Mouse (Mus musculus) adrenal gland, postnatal 14 days (tissue): ENCODE measurements around the gene Pde1c. TPM values are rescaled to one million over a fixed set of nuclear protein-coding genes. Genes with fewer than 3 reads are reported as not detected.
"Not testable (repeated sequence)": the region's sequence is repeated elsewhere in the genome, so short reads cannot be mapped to it uniquely, and the experiment has no call there.

ENCODE experiments used
- DNase-seq: peaks from one replicate; pipeline ENCODE4 v3.0.0; 2021; ENCODE audit warnings: mixed read lengths
- long read RNA-seq, 2 experiments: library from polyadenylated mRNA; stranded (forward); transcript quantifications; one replicate each; pipeline ENCODE4 v2.0.0; 2021
- total RNA-seq: library from RNA; stranded (reverse); gene quantifications from 2 replicates; pipeline ENCODE4 v1.2.3, GENCODE M21; 2021

The Pde1c gene
- 0.30 and 0.68 TPM in 2 replicates for total RNA-seq
- long read RNA-seq, experiment 1, partial matches to known transcripts: 0 of 1 reads
- long read RNA-seq, experiment 1, other reads (novel, unspliced or antisense): 1 of 1 reads
- long read RNA-seq, experiment 2: 0 reads

- DNase-seq: peak; percentile 35
Measured at GRCm38 (mm10) chr6:56568470-56569372, at the start of gene Pde1c. Gene Pde1c, minus strand, starts transcription at chr6:56569103.

- no peak for DNase-seq
Measured at GRCm38 (mm10) chr6:56616982-56617613, 48.2 kb upstream of the Pde1c start.

- no peak for DNase-seq
Measured at GRCm38 (mm10) chr6:56616228-56616981, 47.5 kb upstream of the Pde1c start.

GRCm38 (mm10) chr6:56609529-56609928, 40.6 kb upstream of the Pde1c start:
- not testable (repeated sequence) for DNase-seq

- DNase-seq: peak; percentile 72
Measured at GRCm38 (mm10) chr6:56608277-56608676, 39.4 kb upstream of the Pde1c start.

GRCm38 (mm10) chr6:56579568-56579967, 10.7 kb upstream of the Pde1c start:
- DNase-seq: no peak

- no peak for DNase-seq
Measured at GRCm38 (mm10) chr6:56560891-56561290, 8.0 kb downstream of the Pde1c start.

- peak; percentile 41 for DNase-seq
Measured at GRCm38 (mm10) chr6:56560474-56560888, 8.4 kb downstream of the Pde1c start.

- DNase-seq: no peak
Measured at GRCm38 (mm10) chr6:56558711-56559110, 10.2 kb downstream of the Pde1c start.

GRCm38 (mm10) chr6:56555848-56556247, 13.1 kb downstream of the Pde1c start:
- DNase-seq: no peak

- no peak for DNase-seq
Measured at GRCm38 (mm10) chr6:56555382-56555781, 13.5 kb downstream of the Pde1c start.

- DNase-seq: no peak
Measured at GRCm38 (mm10) chr6:56551022-56551421, 17.9 kb downstream of the Pde1c start.

- no peak for DNase-seq
Measured at GRCm38 (mm10) chr6:56540247-56540646, 28.7 kb downstream of the Pde1c start.

GRCm38 (mm10) chr6:56534653-56535052, 34.2 kb downstream of the Pde1c start:
- DNase-seq: no peak

- no peak for DNase-seq
Measured at GRCm38 (mm10) chr6:56532257-56532656, 36.6 kb downstream of the Pde1c start.

GRCm38 (mm10) chr6:56523938-56524866, 44.7 kb downstream of the Pde1c start:
- DNase-seq: no peak

- DNase-seq: no peak
Measured at GRCm38 (mm10) chr6:56489161-56489560, 79.7 kb downstream of the Pde1c start.

- peak; percentile 7 for DNase-seq
Measured at GRCm38 (mm10) chr6:56485078-56485477, 83.8 kb downstream of the Pde1c start.

GRCm38 (mm10) chr6:56480914-56481482, 87.9 kb downstream of the Pde1c start:
- DNase-seq: peak; percentile 69

- peak; percentile 36 for DNase-seq
Measured at GRCm38 (mm10) chr6:56476581-56476980, 92.3 kb downstream of the Pde1c start.

- DNase-seq: peak; percentile 9
Measured at GRCm38 (mm10) chr6:56458098-56458497, 110.8 kb downstream of the Pde1c start.
